Mouse (Mus musculus) bone marrow macrophage, adult 2 months (primary cell): Measurements from ENCODE around the gene Lcn5.
"Not testable (repeated sequence)": the region's sequence is repeated elsewhere in the genome, so short reads cannot be mapped to it uniquely, and the experiment has no call there.

Experiments
- CTCF ChIP-seq: IDR thresholded peaks from 2 replicates; pipeline ENCODE4 v1.5.1; 2012; ENCODE audit warnings: low read depth, mild to moderate bottlenecking, low read length, moderate library complexity
- POLR2A ChIP-seq: IDR thresholded peaks from 2 replicates; pipeline ENCODE4 v1.6.1; 2012; ENCODE audit warnings: mild to moderate bottlenecking, low read depth, low read length, borderline replicate concordance

- not testable (repeated sequence) for TF ChIP-seq POLR2A, CTCF
These were observed 52.0 kb downstream of the Lcn5 start for GRCm38 (mm10) chr2:25709791-25710190.
